ENCODE assay signal across 9 mouse cellular contexts in the genomic region with DNA sequence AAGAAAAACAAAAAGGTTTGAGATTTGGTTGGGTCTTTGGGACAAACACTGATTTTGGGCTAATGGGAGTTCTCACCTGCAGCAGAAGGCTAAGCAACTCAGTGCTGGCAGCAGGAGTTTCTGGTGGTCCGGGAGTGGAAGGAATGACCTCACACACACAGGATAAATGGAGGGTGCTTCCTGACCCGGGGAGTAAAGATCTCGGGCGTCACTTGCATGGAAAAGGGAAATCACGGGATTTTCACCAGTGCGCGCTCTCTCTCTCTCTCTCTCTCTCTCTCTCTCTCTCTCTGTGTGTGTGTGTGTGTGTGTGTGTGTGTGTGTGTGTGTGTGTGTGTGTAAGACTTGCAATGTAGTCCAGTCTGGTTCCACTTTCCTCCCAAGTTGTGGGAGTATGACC. TPM values are rescaled to one million over a fixed set of nuclear protein-coding genes. Genes with fewer than 3 reads are reported as not detected.
DNase-seq lines count a peak whose midpoint lies in the region; ATAC-seq lines count a peak whose summit lies in the region.
"Had no signal": no experiment of that assay in that cellular context is flagged by ENCODE, and none has a peak within 500 bp of the region (broad histone marks: within the 10 kb centered on the region; RNA-seq: fewer than 3 reads in every experiment).

No protein-coding gene starts in this region.

- peak overlapping the region; percentile 93; the same call in 1 of the 2 replicates for H3K4me2 ChIP-seq in forebrain, embryonic 13.5 days
- no peak overlapping the region for H3K4me2 ChIP-seq in forebrain, embryonic 14.5 days (ENCODE audit: low read length)
- H3K4me2 ChIP-seq in embryonic facial prominence, embryonic 12.5 days (replicated peaks), result peak overlapping the region; percentile 93; the same call in 1 of the 2 replicates
- H3K4me2 ChIP-seq in kidney, embryonic 14.5 days (replicated peaks; ENCODE audit: low read depth, low read length), result no peak overlapping the region; the same call in 1 of the 2 replicates
- peak overlapping the region; percentile 62 for H3K4me2 ChIP-seq in lung, embryonic 16.5 days (ENCODE audit: low read depth, low read length)

- H3K27me3 ChIP-seq in forebrain, embryonic 13.5 days, result peaks cover 8% of the 10 kb centered on the region
- H3K27me3 ChIP-seq in forebrain, embryonic 14.5 days (replicated peaks; ENCODE audit: control insufficient read depth, insufficient read depth, low read length), result 0 out of 2 replicates have a peak, but pooled peaks cover 2% of the 10 kb centered on the region
- no peaks in the 10 kb centered on the region for H3K27me3 ChIP-seq in embryonic facial prominence, embryonic 12.5 days
- no peaks in the 10 kb centered on the region for H3K27me3 ChIP-seq in kidney, embryonic 14.5 days (ENCODE audit: control insufficient read depth, insufficient read depth, low read length)
- H3K27me3 ChIP-seq in lung, embryonic 16.5 days (ENCODE audit: control insufficient read depth, insufficient read depth, low read depth, low read length), result no peaks in the 10 kb centered on the region

- no peak overlapping the region for H3K9ac ChIP-seq in forebrain, embryonic 13.5 days
- no peak overlapping the region for H3K9ac ChIP-seq in forebrain, embryonic 14.5 days (ENCODE audit: low read length)
- H3K9ac ChIP-seq in embryonic facial prominence, embryonic 12.5 days, result no peak overlapping the region
- H3K9ac ChIP-seq in kidney, embryonic 14.5 days (ENCODE audit: low read depth, low read length), result 0 out of 2 replicates have a peak overlapping the region, but pooled peaks have one; percentile 12
- H3K9ac ChIP-seq in lung, embryonic 16.5 days (ENCODE audit: low read length), result peak overlapping the region; percentile 70

- H3K4me1 ChIP-seq in forebrain, embryonic 13.5 days, result peaks cover 51% of the 10 kb centered on the region
- peaks cover 16% of the 10 kb centered on the region for H3K4me1 ChIP-seq in forebrain, embryonic 14.5 days (ENCODE audit: control insufficient read depth, insufficient read depth, low read length)
- peaks cover 34% of the 10 kb centered on the region for H3K4me1 ChIP-seq in embryonic facial prominence, embryonic 12.5 days
- H3K4me1 ChIP-seq in kidney, embryonic 14.5 days (ENCODE audit: control insufficient read depth, insufficient read depth, low read length), result peaks cover 31% of the 10 kb centered on the region; the same call in 1 of the 2 replicates
- peaks cover 46% of the 10 kb centered on the region for H3K4me1 ChIP-seq in lung, embryonic 16.5 days (replicated peaks; ENCODE audit: control insufficient read depth, insufficient read depth, low read length)

- DNase-seq in forebrain, embryonic 14.5 days (ENCODE audit: low spot score), result no peak
- no peak for DNase-seq in cerebellum, postnatal 36 days
- DNase-seq in urinary bladder, adult 2 months (ENCODE audit: low spot score), result no peak

- no peak overlapping the region for H3K4me3 ChIP-seq in forebrain, embryonic 13.5 days
- no peak overlapping the region for H3K4me3 ChIP-seq in forebrain, embryonic 14.5 days (ENCODE audit: low read depth, low read length)
- H3K4me3 ChIP-seq in embryonic facial prominence, embryonic 12.5 days, result no peak overlapping the region
- H3K4me3 ChIP-seq in kidney, embryonic 14.5 days (ENCODE audit: low read length), result no peak overlapping the region
- peak overlapping the region; percentile 90; the same call in 1 of the 2 replicates for H3K4me3 ChIP-seq in lung, embryonic 16.5 days (ENCODE audit: low read length)

- ATAC-seq in forebrain, embryonic 13.5 days, result no peak
- ATAC-seq in forebrain, embryonic 14.5 days, result no peak
- ATAC-seq in embryonic facial prominence, embryonic 12.5 days (ENCODE audit: insufficient number of reproducible peaks, insufficient read depth, low FRiP score, low TSS enrichment), result no peak
- ATAC-seq in kidney, embryonic 14.5 days (ENCODE audit: low FRiP score, low TSS enrichment), result no peak
- no peak for ATAC-seq in lung, embryonic 16.5 days (ENCODE audit: low read depth)
- no peak for ATAC-seq in megakaryocyte, adult 5-6 weeks (ENCODE audit: poor library complexity, severe bottlenecking)
- ATAC-seq: CD4-positive, CD25-positive, alpha-beta regulatory T cell, adult 4 months had no signal

- H3K27ac ChIP-seq in forebrain, embryonic 13.5 days, result no peak overlapping the region; the same call in 1 of the 2 replicates
- H3K27ac ChIP-seq in forebrain, embryonic 14.5 days (ENCODE audit: low read depth, low read length), result no peak overlapping the region
- peak overlapping the region; percentile 97 for H3K27ac ChIP-seq in embryonic facial prominence, embryonic 12.5 days
- peak overlapping the region; percentile 96; the same call in 1 of the 2 replicates for H3K27ac ChIP-seq in kidney, embryonic 14.5 days (ENCODE audit: low read depth, low read length)
- H3K27ac ChIP-seq in lung, embryonic 16.5 days (ENCODE audit: low read length), result peak overlapping the region; percentile 99

- H3K9me3 ChIP-seq in forebrain, embryonic 13.5 days (replicated peaks), result no peaks in the 10 kb centered on the region
- no peaks in the 10 kb centered on the region for H3K9me3 ChIP-seq in forebrain, embryonic 14.5 days (replicated peaks; ENCODE audit: control insufficient read depth, low read length)
- H3K9me3 ChIP-seq in embryonic facial prominence, embryonic 12.5 days, result no peaks in the 10 kb centered on the region
- no peaks in the 10 kb centered on the region for H3K9me3 ChIP-seq in kidney, embryonic 14.5 days (ENCODE audit: control insufficient read depth, low read length)
- H3K9me3 ChIP-seq in lung, embryonic 16.5 days (ENCODE audit: control insufficient read depth, low read length), result no peaks in the 10 kb centered on the region

- H3K36me3 ChIP-seq in forebrain, embryonic 13.5 days (ENCODE audit: poor library complexity, severe bottlenecking), result no peaks in the 10 kb centered on the region
- H3K36me3 ChIP-seq in forebrain, embryonic 14.5 days (ENCODE audit: control insufficient read depth, insufficient read depth, low read length), result no peaks in the 10 kb centered on the region
- no peaks in the 10 kb centered on the region for H3K36me3 ChIP-seq in embryonic facial prominence, embryonic 12.5 days
- H3K36me3 ChIP-seq in kidney, embryonic 14.5 days (ENCODE audit: control insufficient read depth, insufficient read depth, low read length), result no peaks in the 10 kb centered on the region
- no peaks in the 10 kb centered on the region for H3K36me3 ChIP-seq in lung, embryonic 16.5 days (ENCODE audit: control insufficient read depth, insufficient read depth, low read length)

- 29% methylated on average over 7 of the region's 7 CpGs for WGBS in forebrain, embryonic 13.5 days
- WGBS in forebrain, embryonic 14.5 days, result 22% methylated on average over 7 of the region's 7 CpGs
- 15% methylated on average over 7 of the region's 7 CpGs for WGBS in embryonic facial prominence, embryonic 12.5 days
- 11% methylated on average over 7 of the region's 7 CpGs for WGBS in kidney, embryonic 14.5 days
- WGBS in lung, embryonic 16.5 days, result 5% methylated on average over 7 of the region's 7 CpGs

RNA-seq across cellular contexts. Expression of gene Ephb4, which starts 2.1 kb away (rescaled TPM):
- polyA plus RNA-seq in forebrain, embryonic 13.5 days (2015; fragmentation: Nextera tagmentation; extraction: Ambion mirVana), result 8.6 and 10.1 TPM in 2 replicates
- 6.2 and 8.0 TPM in 2 replicates for polyA plus RNA-seq in forebrain, embryonic 14.5 days (2014; fragmentation: Nextera tagmentation; extraction: Ambion mirVana)
- 87.3 and 91.6 TPM in 2 replicates for polyA plus RNA-seq in embryonic facial prominence, embryonic 12.5 days (2016; fragmentation: Nextera tagmentation; extraction: Ambion mirVana)
- polyA plus RNA-seq in kidney, embryonic 14.5 days (2014; fragmentation: Nextera tagmentation; extraction: Ambion mirVana), result 30.9 and 58.9 TPM in 2 replicates
- polyA plus RNA-seq in lung, embryonic 16.5 days (2015; fragmentation: Nextera tagmentation; extraction: Ambion mirVana), result 50.7 and 56.9 TPM in 2 replicates
- 24.2 and 31.4 TPM in 2 replicates for polyA plus RNA-seq in urinary bladder, adult 2 months (2012; rRNA removed)
- 0.16 TPM in 1 of 2 replicates, not detected in the other for total RNA-seq in megakaryocyte, adult 5-6 weeks (2015)
- not detected in 2 replicates for total RNA-seq in megakaryocyte, adult 5-6 weeks (2017)
- polyA plus RNA-seq: CD4-positive, CD25-positive, alpha-beta regulatory T cell, adult 4 months had no signal

RNA-seq across cellular contexts. Expression of gene Slc12a9, which starts 14.5 kb away (rescaled TPM):
- polyA plus RNA-seq in forebrain, embryonic 13.5 days (2015; fragmentation: Nextera tagmentation; extraction: Ambion mirVana), result 14.4 and 16.9 TPM in 2 replicates
- polyA plus RNA-seq in forebrain, embryonic 14.5 days (2014; fragmentation: Nextera tagmentation; extraction: Ambion mirVana), result 6.2 and 9.9 TPM in 2 replicates
- 16.0 and 18.8 TPM in 2 replicates for polyA plus RNA-seq in embryonic facial prominence, embryonic 12.5 days (2016; fragmentation: Nextera tagmentation; extraction: Ambion mirVana)
- polyA plus RNA-seq in kidney, embryonic 14.5 days (2014; fragmentation: Nextera tagmentation; extraction: Ambion mirVana), result 5.7 and 8.5 TPM in 2 replicates
- polyA plus RNA-seq in lung, embryonic 16.5 days (2015; fragmentation: Nextera tagmentation; extraction: Ambion mirVana), result 11.6 and 12.5 TPM in 2 replicates
- 16.6 and 17.1 TPM in 2 replicates for polyA plus RNA-seq in urinary bladder, adult 2 months (2012; rRNA removed)
- total RNA-seq in megakaryocyte, adult 5-6 weeks (2015), result 12.8 and 13.4 TPM in 2 replicates
- total RNA-seq in megakaryocyte, adult 5-6 weeks (2017), result 20.9 and 21.6 TPM in 2 replicates

RNA-seq across cellular contexts. Expression of gene Trip6, which starts 33.7 kb away (rescaled TPM):
- 30.8 and 35.3 TPM in 2 replicates for polyA plus RNA-seq in forebrain, embryonic 13.5 days (2015; fragmentation: Nextera tagmentation; extraction: Ambion mirVana)
- polyA plus RNA-seq in forebrain, embryonic 14.5 days (2014; fragmentation: Nextera tagmentation; extraction: Ambion mirVana), result 18.2 and 18.4 TPM in 2 replicates
- 87.1 and 93.4 TPM in 2 replicates for polyA plus RNA-seq in embryonic facial prominence, embryonic 12.5 days (2016; fragmentation: Nextera tagmentation; extraction: Ambion mirVana)
- polyA plus RNA-seq in kidney, embryonic 14.5 days (2014; fragmentation: Nextera tagmentation; extraction: Ambion mirVana), result 52.7 and 62.5 TPM in 2 replicates
- polyA plus RNA-seq in lung, embryonic 16.5 days (2015; fragmentation: Nextera tagmentation; extraction: Ambion mirVana), result 90.5 and 94.0 TPM in 2 replicates
- 54.5 and 62.8 TPM in 2 replicates for polyA plus RNA-seq in urinary bladder, adult 2 months (2012; rRNA removed)
- 4.1 and 4.2 TPM in 2 replicates for total RNA-seq in megakaryocyte, adult 5-6 weeks (2015)
- 2.1 and 2.9 TPM in 2 replicates for total RNA-seq in megakaryocyte, adult 5-6 weeks (2017)

RNA-seq across cellular contexts. Expression of gene Srrt, which starts 40.4 kb away (rescaled TPM):
- polyA plus RNA-seq in forebrain, embryonic 13.5 days (2015; fragmentation: Nextera tagmentation; extraction: Ambion mirVana), result 145 and 150 TPM in 2 replicates
- 78.9 and 95.2 TPM in 2 replicates for polyA plus RNA-seq in forebrain, embryonic 14.5 days (2014; fragmentation: Nextera tagmentation; extraction: Ambion mirVana)
- 171 and 177 TPM in 2 replicates for polyA plus RNA-seq in embryonic facial prominence, embryonic 12.5 days (2016; fragmentation: Nextera tagmentation; extraction: Ambion mirVana)
- 104 and 141 TPM in 2 replicates for polyA plus RNA-seq in kidney, embryonic 14.5 days (2014; fragmentation: Nextera tagmentation; extraction: Ambion mirVana)
- 141 and 144 TPM in 2 replicates for polyA plus RNA-seq in lung, embryonic 16.5 days (2015; fragmentation: Nextera tagmentation; extraction: Ambion mirVana)
- 163 and 168 TPM in 2 replicates for polyA plus RNA-seq in urinary bladder, adult 2 months (2012; rRNA removed)
- total RNA-seq in megakaryocyte, adult 5-6 weeks (2015), result 71.9 and 97.1 TPM in 2 replicates
- total RNA-seq in megakaryocyte, adult 5-6 weeks (2017), result 158 and 222 TPM in 2 replicates

RNA-seq across cellular contexts. Expression of gene Ufsp1, which starts 53.4 kb away (rescaled TPM):
- polyA plus RNA-seq in forebrain, embryonic 13.5 days (2015; fragmentation: Nextera tagmentation; extraction: Ambion mirVana), result 7.1 and 7.2 TPM in 2 replicates
- polyA plus RNA-seq in forebrain, embryonic 14.5 days (2014; fragmentation: Nextera tagmentation; extraction: Ambion mirVana), result 9.8 and 10.3 TPM in 2 replicates
- 6.7 and 8.2 TPM in 2 replicates for polyA plus RNA-seq in embryonic facial prominence, embryonic 12.5 days (2016; fragmentation: Nextera tagmentation; extraction: Ambion mirVana)
- polyA plus RNA-seq in kidney, embryonic 14.5 days (2014; fragmentation: Nextera tagmentation; extraction: Ambion mirVana), result 6.2 and 6.4 TPM in 2 replicates
- polyA plus RNA-seq in lung, embryonic 16.5 days (2015; fragmentation: Nextera tagmentation; extraction: Ambion mirVana), result 5.1 and 5.6 TPM in 2 replicates
- polyA plus RNA-seq in urinary bladder, adult 2 months (2012; rRNA removed), result 8.2 and 9.0 TPM in 2 replicates
- total RNA-seq in megakaryocyte, adult 5-6 weeks (2015), result 0.18 and 1.4 TPM in 2 replicates
- 0.24 and 0.59 TPM in 2 replicates for total RNA-seq in megakaryocyte, adult 5-6 weeks (2017)

Comparison
In these comparisons a context has a peak if more than half of its experiments do, and no peak if none do; other contexts are left out.
1. H3K4me2 ChIP-seq: peak in forebrain, embryonic 13.5 days (single experiment), embryonic facial prominence, embryonic 12.5 days (single experiment) and lung, embryonic 16.5 days (single experiment); none in forebrain, embryonic 14.5 days (single experiment) and kidney, embryonic 14.5 days (single experiment).
2. H3K27ac ChIP-seq: peak in embryonic facial prominence, embryonic 12.5 days (single experiment), kidney, embryonic 14.5 days (single experiment) and lung, embryonic 16.5 days (single experiment); none in forebrain, embryonic 13.5 days (single experiment) and forebrain, embryonic 14.5 days (single experiment).
3. H3K9ac ChIP-seq: peak in kidney, embryonic 14.5 days (single experiment) and lung, embryonic 16.5 days (single experiment); none in forebrain, embryonic 13.5 days (single experiment), forebrain, embryonic 14.5 days (single experiment) and embryonic facial prominence, embryonic 12.5 days (single experiment).